Mouse (Mus musculus): ENCODE measurements around the gene Cplx2. TPM values are rescaled to one million over a fixed set of nuclear protein-coding genes. Genes with fewer than 3 reads are reported as not detected.

The Cplx2 gene
- polyA plus RNA-seq, 1 experiment from 2014 or later = 0.23 TPM

DNA sequence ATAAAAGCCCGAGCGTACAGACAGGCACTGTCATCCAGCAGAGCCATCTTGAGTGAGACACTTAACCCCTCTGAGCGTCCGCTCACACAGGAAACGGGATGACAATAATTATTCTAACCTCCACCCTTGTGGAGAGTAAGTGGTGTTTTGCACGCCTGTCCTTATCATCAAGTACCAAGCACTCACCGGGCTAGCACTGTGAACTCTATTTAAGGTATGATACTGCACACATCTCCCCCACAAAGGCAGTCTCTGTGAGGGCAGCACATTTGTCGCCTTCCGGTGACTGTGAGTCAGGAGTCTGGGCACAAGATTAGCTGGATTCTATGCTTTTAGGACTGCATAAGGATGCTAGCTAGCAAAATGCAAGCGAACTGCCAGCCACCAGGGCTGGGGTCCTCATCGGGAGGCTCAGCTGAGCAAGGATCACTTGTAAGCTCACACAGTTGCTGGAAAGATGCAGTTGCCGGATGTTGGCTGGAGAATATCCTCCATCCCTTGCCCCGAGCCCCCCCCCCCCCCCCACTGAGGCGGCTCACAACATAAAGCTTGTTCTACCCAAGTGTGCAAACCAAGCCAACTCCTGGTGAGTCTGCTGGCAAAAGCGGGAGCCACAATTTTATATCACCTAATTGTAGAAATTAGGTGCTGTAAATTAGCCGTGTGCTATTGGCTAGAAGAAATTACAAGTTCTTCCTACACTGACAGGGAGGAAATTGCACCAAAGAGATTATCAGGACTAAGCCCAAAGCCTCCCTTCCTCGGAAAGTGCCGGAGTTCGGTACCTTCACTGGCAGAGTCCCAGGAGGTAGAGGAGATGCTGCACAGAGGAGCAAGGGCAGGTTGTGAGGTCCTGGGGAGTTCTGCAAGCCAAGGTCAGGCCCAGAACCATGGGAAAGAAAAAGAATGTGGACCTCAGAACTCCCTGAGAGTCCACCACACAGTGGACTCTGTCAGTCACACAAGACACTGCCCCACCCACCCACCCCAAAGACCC, 14.2 kb downstream of the Cplx2 start:
- H3K9ac ChIP-seq = no peak overlapping the region
- no peak for DNase-seq
- no peak overlapping the region for H3K27ac ChIP-seq
- H3K4me2 ChIP-seq = no peak overlapping the region
- H3K4me1 ChIP-seq (replicated peaks) = no peaks in the 10 kb centered on the region; the same call in 1 of the 2 replicates
- no peaks in the 10 kb centered on the region for H3K36me3 ChIP-seq
- H3K4me3 ChIP-seq (replicated peaks) = no peak overlapping the region
- H3K27me3 ChIP-seq = no peaks in the 10 kb centered on the region
- H3K9me3 ChIP-seq (replicated peaks) = no peaks in the 10 kb centered on the region
- no peak for ATAC-seq (ENCODE audit: low read depth)
- WGBS (ENCODE audit: insufficient replicate concordance) = 33% methylated on average over 19 of the region's 19 CpGs

- no peak for DNase-seq
- no peak overlapping the region for H3K4me2 ChIP-seq
- 42% methylated on average over 8 of the region's 8 CpGs for whole genome bisulfite sequencing (ENCODE audit: insufficient replicate concordance)
- no peaks in the 10 kb centered on the region for H3K9me3 ChIP-seq (replicated peaks)
- H3K4me1 ChIP-seq (replicated peaks) = 0 out of 2 replicates have a peak, but pooled peaks cover 4% of the 10 kb centered on the region
- no peaks in the 10 kb centered on the region for H3K27me3 ChIP-seq
- no peaks in the 10 kb centered on the region for H3K36me3 ChIP-seq
- no peak overlapping the region for H3K9ac ChIP-seq
- H3K4me3 ChIP-seq (replicated peaks) = no peak overlapping the region
- ATAC-seq (ENCODE audit: low read depth) = no peak
- no peak overlapping the region for H3K27ac ChIP-seq
Observed at GRCm38 (mm10) chr13:54389971-54390564, 18.9 kb downstream of the Cplx2 start.

GRCm38 (mm10) chr13:54390565-54391013, 19.4 kb downstream of the Cplx2 start:
- DNase-seq = no peak
- Histone ChIP-seq H3K4me1 (replicated peaks) (0 out of 2 replicates have a peak, but pooled peaks cover 4% of the 10 kb centered on the region), H3K9ac (no peak overlapping the region), H3K9me3 (replicated peaks) (no peaks in the 10 kb centered on the region), H3K4me2 (no peak overlapping the region), H3K36me3 (no peaks in the 10 kb centered on the region), H3K27me3 (no peaks in the 10 kb centered on the region), H3K4me3 (replicated peaks) (no peak overlapping the region), H3K27ac (no peak overlapping the region)
- WGBS (ENCODE audit: insufficient replicate concordance) = 72% methylated on average over 7 of the region's 7 CpGs
- no peak for ATAC-seq (ENCODE audit: low read depth)

DNA sequence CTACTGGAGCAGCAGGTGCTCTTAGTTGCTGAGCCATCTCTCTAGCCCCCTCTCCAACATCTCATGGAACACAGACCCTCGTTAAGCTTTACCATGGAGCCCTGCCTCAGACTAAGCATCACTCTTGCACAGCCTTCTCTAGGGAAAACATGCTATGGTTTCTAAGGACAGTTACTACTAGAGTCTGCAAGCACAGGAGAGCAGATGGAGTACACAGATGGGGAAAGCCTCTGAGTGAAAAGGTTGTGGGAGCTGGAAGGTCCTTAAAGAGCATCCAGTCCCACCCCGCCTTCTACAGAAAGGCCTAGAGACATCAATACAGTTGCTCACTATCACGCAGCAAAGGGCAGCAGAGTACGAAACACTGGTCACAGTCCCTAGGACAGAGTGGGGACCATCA, 20.2 kb downstream of the Cplx2 start:
- Histone ChIP-seq H3K36me3 (no peaks in the 10 kb centered on the region), H3K9me3 (replicated peaks) (no peaks in the 10 kb centered on the region), H3K4me2 (no peak overlapping the region), H3K9ac (no peak overlapping the region), H3K4me1 (replicated peaks) (0 out of 2 replicates have a peak, but pooled peaks cover 4% of the 10 kb centered on the region), H3K4me3 (replicated peaks) (no peak overlapping the region), H3K27ac (no peak overlapping the region), H3K27me3 (no peaks in the 10 kb centered on the region)
- DNase-seq (no peak), ATAC-seq (ENCODE audit: low read depth) (no peak)
- 80% methylated on average over 4 of the region's 4 CpGs for WGBS (ENCODE audit: insufficient replicate concordance)

DNA sequence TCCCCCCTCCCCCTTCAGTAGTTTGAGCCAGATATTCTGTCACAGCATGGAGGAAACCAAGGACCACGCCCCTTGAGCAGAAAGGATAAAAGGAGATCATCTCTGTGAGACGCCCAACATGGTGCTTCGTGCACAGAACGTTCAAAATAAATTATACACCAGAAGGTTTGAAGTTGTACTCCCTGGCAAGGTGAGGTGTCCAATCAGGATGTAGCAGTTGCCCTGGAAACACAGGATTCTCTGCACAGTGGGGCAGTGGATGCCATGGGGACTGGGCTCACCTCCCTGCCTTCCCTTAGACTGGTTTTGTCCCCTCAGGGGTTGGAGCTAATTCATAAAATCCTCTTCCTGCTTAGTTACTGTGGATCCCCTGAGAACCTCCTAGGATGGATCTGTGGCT, 25.9 kb downstream of the Cplx2 start:
- 57% methylated on average over 4 of the region's 4 CpGs for WGBS (ENCODE audit: insufficient replicate concordance)
- DNase-seq (no peak), ATAC-seq (ENCODE audit: low read depth) (no peak)
- no peaks in the 10 kb centered on the region for H3K27me3 ChIP-seq
- H3K4me1 ChIP-seq (replicated peaks) = 0 out of 2 replicates have a peak, but pooled peaks cover 3% of the 10 kb centered on the region
- H3K36me3 ChIP-seq = no peaks in the 10 kb centered on the region
- H3K4me2 ChIP-seq = no peak overlapping the region
- H3K9me3 ChIP-seq (replicated peaks) = no peaks in the 10 kb centered on the region
- H3K9ac ChIP-seq = no peak overlapping the region
- no peak overlapping the region for H3K27ac ChIP-seq
- H3K4me3 ChIP-seq (replicated peaks) = no peak overlapping the region

DNA sequence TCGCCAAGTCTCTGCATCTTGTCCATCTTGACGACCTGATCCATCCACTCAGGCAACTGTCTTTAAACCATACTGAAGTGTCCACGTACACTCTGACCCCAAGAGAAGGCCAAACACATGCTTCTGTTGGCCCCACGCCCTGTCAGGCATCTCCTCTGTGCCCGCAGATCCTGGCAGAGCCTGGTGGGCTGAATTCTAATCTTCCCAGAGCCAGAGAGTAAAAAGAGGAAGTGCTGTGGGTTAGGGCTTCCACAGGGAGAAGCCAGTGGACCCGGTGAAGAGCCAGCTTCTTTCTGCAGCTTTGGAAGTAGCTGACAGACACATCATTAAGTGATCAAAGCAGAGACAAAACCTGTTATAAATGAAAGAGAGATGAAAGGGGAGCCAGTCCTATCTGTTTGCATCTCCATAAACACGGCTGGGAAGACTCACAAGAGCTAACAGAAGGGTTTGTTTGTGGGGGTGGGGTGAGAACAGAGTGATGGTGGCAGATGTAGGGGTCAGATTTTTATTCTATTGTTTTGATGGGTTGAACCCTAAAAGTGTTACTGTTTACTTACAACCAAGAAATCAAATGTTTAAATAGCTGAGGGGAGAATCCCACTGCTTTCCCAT, 29.5 kb downstream of the Cplx2 start:
- Histone ChIP-seq H3K27ac (no peak overlapping the region), H3K27me3 (no peaks in the 10 kb centered on the region), H3K9ac (no peak overlapping the region), H3K9me3 (replicated peaks) (no peaks in the 10 kb centered on the region), H3K4me3 (replicated peaks) (no peak overlapping the region), H3K4me2 (no peak overlapping the region), H3K36me3 (no peaks in the 10 kb centered on the region), H3K4me1 (replicated peaks) (no peaks in the 10 kb centered on the region)
- no peak for DNase-seq
- 21% methylated on average over 7 of the region's 7 CpGs for WGBS (ENCODE audit: insufficient replicate concordance)
- no peak for ATAC-seq (ENCODE audit: low read depth)

GRCm38 (mm10) chr13:54401180-54401569, 30.0 kb downstream of the Cplx2 start:
- ATAC-seq (ENCODE audit: low read depth) (no peak), DNase-seq (no peak)
- H3K4me2 ChIP-seq = no peak overlapping the region
- WGBS (ENCODE audit: insufficient replicate concordance) = 15% methylated on average over 5 of the region's 5 CpGs
- H3K9ac ChIP-seq = no peak overlapping the region
- H3K4me3 ChIP-seq (replicated peaks) = no peak overlapping the region
- H3K27me3 ChIP-seq = no peaks in the 10 kb centered on the region
- no peaks in the 10 kb centered on the region for H3K36me3 ChIP-seq
- no peak overlapping the region for H3K27ac ChIP-seq
- no peaks in the 10 kb centered on the region for H3K4me1 ChIP-seq (replicated peaks)
- H3K9me3 ChIP-seq (replicated peaks) = no peaks in the 10 kb centered on the region

DNA sequence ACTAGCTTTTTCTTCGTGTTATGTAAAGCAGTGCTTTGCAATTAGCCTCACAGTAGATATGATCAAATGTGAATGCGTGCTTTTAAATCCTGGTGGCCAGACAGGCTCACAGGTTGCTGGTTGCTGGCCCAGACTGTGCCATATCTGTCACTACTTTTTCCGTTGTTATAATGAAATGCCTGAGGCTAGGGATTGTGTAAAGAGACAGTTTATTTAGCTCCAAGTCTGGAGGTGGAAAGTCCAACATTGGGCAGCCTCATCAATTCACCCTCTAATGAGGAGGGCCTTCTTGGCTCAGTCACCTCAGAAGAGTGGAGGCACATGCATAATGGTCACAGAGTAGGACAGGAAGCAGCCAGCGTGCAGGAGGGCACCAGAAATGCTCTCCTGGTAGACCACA, 31.2 kb downstream of the Cplx2 start:
- H3K4me3 ChIP-seq (replicated peaks) = no peak overlapping the region
- no peaks in the 10 kb centered on the region for H3K36me3 ChIP-seq
- H3K27ac ChIP-seq = no peak overlapping the region
- no peak overlapping the region for H3K4me2 ChIP-seq
- H3K4me1 ChIP-seq (replicated peaks) = no peaks in the 10 kb centered on the region
- no peaks in the 10 kb centered on the region for H3K27me3 ChIP-seq
- no peaks in the 10 kb centered on the region for H3K9me3 ChIP-seq (replicated peaks)
- H3K9ac ChIP-seq = no peak overlapping the region
- ATAC-seq (ENCODE audit: low read depth) (no peak), DNase-seq (no peak)
- 50% methylated on average over 4 of the region's 4 CpGs for WGBS (ENCODE audit: insufficient replicate concordance)

DNA sequence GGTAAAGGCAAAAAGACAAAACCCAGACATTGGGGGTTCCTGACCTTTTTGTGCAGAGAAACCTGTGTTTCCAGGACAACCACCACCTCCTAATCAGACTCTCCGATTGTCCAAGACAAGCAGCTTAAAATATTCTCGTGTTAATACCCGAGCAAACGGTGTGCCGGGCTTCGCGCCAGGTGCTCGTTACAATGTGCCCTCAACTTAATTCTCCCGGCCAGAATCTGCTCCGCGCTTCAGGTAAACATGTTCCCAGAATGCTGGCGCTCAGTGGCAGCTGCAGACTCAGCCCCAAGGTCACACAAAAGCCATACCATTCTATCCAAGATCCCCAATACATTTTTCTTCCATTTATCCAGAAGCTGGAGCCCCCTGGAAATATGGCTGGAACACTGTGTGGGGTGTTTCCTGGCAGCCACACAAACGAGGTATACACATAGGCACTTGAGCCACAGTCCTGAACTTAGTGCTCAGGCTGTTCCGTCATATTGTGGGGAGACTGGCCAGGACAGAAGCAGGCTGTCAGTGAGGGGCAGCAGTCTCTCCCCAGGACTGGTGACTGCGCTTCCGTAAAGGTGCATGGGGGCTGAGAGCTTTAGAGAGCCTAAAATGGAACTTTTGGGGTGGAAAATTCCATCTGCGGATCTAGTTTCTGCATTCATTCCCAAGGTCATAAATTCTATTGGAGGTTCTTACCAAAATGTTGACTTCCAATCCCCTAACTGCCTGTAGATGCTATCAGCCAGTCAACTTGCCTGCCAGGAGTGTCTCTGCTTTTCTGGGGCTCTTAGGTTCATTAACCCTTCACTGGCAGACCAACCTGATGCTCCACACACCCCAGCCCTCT, 32.3 kb downstream of the Cplx2 start:
- H3K4me1 ChIP-seq (replicated peaks) = no peaks in the 10 kb centered on the region
- DNase-seq (no peak), ATAC-seq (ENCODE audit: low read depth) (no peak)
- H3K9ac ChIP-seq = no peak overlapping the region
- 69% methylated on average over 17 of the region's 17 CpGs for WGBS (ENCODE audit: insufficient replicate concordance)
- no peaks in the 10 kb centered on the region for H3K36me3 ChIP-seq
- H3K27me3 ChIP-seq = no peaks in the 10 kb centered on the region
- H3K4me3 ChIP-seq (replicated peaks) = no peak overlapping the region
- H3K9me3 ChIP-seq (replicated peaks) = no peaks in the 10 kb centered on the region
- H3K4me2 ChIP-seq = no peak overlapping the region
- H3K27ac ChIP-seq = no peak overlapping the region

GRCm38 (mm10) chr13:54404205-54404604, 33.1 kb downstream of the Cplx2 start:
- no peaks in the 10 kb centered on the region for H3K36me3 ChIP-seq
- ATAC-seq (ENCODE audit: low read depth) (no peak), DNase-seq (no peak)
- H3K9ac ChIP-seq = no peak overlapping the region
- H3K27me3 ChIP-seq = no peaks in the 10 kb centered on the region
- no peak overlapping the region for H3K27ac ChIP-seq
- H3K4me1 ChIP-seq (replicated peaks) = no peaks in the 10 kb centered on the region
- H3K9me3 ChIP-seq (replicated peaks) = no peaks in the 10 kb centered on the region
- no peak overlapping the region for H3K4me2 ChIP-seq
- H3K4me3 ChIP-seq (replicated peaks) = no peak overlapping the region
- WGBS (ENCODE audit: insufficient replicate concordance) = 56% methylated on average over 3 of the region's 3 CpGs

DNA sequence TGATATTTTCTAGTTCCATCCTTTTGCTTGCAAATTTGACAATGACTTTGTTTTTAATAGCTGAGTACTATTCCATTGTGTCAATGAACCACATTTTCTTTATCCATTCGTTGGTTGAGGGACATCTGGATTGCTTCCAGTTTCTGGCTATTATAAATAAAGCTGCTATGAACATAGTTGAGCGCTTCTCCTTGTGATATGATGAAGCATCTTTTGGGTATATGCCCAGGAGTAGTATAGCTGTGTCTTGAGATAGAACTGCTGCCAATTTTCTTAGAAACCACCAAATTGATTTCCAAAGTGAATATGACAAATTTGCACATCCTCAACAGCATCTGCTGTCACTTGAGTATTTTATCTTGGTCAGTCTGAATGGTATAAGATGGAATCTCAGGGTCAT, 34.7 kb downstream of the Cplx2 start:
- no peak for ATAC-seq (ENCODE audit: low read depth)
- 50% methylated on average over 2 of the region's 2 CpGs for WGBS (ENCODE audit: insufficient replicate concordance)
- Histone ChIP-seq H3K4me3 (replicated peaks) (no peak overlapping the region), H3K27me3 (no peaks in the 10 kb centered on the region), H3K4me1 (replicated peaks) (no peaks in the 10 kb centered on the region), H3K36me3 (no peaks in the 10 kb centered on the region), H3K27ac (no peak overlapping the region), H3K9me3 (replicated peaks) (no peaks in the 10 kb centered on the region), H3K4me2 (no peak overlapping the region), H3K9ac (no peak overlapping the region)
- DNase-seq = no peak

Measured in liver, embryonic 13.5 days (tissue).